Mouse (Mus musculus): ENCODE results near the gene Cul7. TPM values are rescaled to one million over a fixed set of nuclear protein-coding genes. Genes with fewer than 3 reads are reported as not detected.
A peak's percentile ranks its signal among the peaks of the same experiment; 100 is the strongest.

The Cul7 gene
- polyA plus RNA-seq, 1 experiment from 2014 or later: 49.5 TPM

DNA sequence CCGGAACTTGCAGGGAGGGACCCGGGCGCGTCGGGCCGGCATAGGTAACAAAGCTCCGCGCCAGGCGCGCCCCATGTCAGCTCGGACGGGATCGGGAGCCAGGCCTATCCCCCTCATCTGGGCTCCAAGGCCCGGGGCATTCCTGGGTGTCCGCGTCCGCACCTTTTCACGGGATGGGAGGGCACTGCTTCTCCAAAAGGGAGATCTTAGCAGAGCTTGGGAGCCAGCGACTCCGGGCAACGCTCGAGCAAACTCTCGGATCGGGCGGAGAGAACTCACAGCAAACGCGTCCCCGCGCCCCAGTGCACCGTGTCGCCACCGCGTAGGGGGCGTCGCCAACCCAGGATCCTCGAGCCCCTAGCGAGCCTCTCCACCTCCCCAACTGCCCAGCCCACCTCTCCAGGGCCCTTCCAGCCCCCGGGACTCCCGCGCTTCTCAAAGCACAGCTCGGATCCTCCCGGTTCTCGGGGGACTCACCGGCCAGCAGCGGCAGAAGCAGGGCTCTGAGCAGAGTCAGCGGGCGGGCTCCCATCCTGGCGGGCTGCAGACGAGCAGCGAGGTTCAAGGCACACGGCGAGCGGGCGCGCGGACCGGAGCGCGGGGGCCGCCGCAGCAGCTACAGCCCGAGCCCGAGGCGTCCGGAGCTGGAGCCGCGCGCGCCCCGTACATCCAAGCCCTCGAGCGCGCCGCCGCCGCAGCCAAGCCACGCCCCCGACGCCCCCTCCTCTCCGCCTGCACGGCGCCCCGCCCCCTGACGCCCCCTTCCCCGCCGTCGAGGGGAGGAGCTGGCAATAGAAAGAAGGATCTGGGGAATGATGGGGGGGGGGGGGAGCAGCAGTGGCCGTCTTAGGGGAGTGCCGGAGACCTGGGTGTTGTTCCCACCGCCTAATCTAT, 21.1 kb upstream of the Cul7 start, which contains the start of gene Ptk7:
Gene Ptk7 (minus strand): TSS at position 714 of the 894 bp plus-strand sequence.
- ATAC-seq (ENCODE audit: borderline replicate concordance, extremely low read depth, low FRiP score, low TSS enrichment): peak; percentile 77
- 0 out of 2 replicates have a peak, but pooled peaks cover 5% of the 10 kb centered on the region for H3K36me3 ChIP-seq
- peak within 1 kb of the TSS; percentile 71 for H3K4me2 ChIP-seq
- no peaks in the 10 kb centered on the region for H3K9me3 ChIP-seq
- under 1% methylated on average over 76 of the region's 90 CpGs for WGBS
- H3K27ac ChIP-seq: peak within 1 kb of the TSS; percentile 99
- H3K9ac ChIP-seq: peak within 1 kb of the TSS; percentile 99
- peak within 1 kb of the TSS; percentile 97 for H3K4me3 ChIP-seq
- H3K27me3 ChIP-seq: no peaks in the 10 kb centered on the region
- peaks cover 61% of the 10 kb centered on the region for H3K4me1 ChIP-seq

DNA sequence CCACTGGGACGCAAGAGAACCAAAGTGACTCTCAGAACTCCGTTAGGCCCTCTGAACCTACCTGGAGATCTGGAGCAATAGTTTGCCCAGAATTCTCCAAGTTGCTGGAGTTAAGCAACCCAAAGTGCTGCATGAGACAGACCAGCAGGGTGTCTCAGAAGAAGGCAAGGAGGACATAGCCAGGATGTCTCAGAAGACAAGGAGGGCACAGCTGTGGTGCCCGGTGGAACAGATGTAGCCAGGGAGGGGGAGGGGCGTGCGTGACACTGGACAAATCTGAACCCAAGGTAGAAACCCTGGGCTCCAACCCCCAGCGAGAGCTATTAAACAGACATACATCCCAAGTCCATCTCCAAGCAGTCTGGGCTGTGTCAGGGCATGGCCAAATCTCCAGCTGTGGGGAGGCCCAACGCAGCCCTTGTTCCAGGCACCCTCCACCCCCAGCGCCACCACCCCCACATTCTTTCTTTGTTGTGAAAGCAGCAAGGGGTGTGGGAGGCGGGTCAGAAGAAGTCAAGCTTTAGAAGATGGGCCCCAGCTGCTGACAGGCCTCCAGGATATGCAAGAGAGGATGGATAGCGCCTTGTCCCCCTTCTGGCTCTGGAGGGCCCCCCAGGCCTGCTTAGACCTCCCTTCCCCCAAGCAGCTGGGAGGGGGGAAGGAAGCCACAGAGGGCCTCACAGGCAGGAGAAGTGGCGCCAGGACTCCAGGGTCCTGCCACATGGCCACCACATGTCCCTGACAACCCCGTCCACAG, 20.3 kb upstream of the Cul7 start:
- Histone ChIP-seq H3K27me3 (no peaks in the 10 kb centered on the region), H3K9me3 (no peaks in the 10 kb centered on the region), H3K27ac (peak overlapping the region; percentile 99), H3K9ac (peak overlapping the region; percentile 99), H3K4me1 (peaks cover 52% of the 10 kb centered on the region), H3K4me3 (peak overlapping the region; percentile 97), H3K4me2 (peak overlapping the region; percentile 71), H3K36me3 (0 out of 2 replicates have a peak, but pooled peaks cover 5% of the 10 kb centered on the region)
- WGBS: 9% methylated on average over 12 of the region's 12 CpGs
- ATAC-seq (ENCODE audit: borderline replicate concordance, extremely low read depth, low FRiP score, low TSS enrichment): peak; percentile 92

DNA sequence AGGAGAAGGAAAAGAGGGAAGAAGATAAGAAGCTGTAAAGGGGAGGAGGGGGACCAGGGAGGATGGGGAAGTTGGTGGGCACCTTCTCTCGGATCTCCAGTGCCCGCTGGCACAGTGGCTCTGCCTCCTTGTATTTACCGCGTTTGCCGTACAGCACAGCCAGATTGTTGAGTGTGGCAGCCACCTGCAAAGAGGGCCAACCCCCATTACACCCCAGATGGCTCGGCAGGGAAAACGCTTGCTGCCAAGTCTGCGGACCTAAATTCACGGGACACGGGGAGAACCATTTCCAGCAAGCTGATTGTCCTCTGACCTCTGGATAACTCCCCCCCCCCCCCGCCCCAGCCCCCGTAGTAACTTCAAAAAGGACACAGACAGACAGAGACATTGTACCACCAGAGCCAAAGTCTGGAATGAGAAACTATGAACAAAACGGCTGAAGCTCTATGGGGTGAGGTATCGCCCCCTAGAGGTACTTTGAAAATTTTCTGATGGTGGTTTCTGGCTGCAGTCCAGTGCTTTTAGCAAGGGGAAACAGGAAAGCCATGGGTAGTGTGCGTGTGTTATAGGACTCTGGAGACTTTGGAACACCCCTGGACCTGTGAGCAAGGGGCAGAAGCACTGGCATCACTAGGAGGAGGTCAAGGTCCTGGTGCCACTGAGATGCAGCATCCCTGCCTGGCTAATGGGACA, 13.2 kb upstream of the Cul7 start:
- WGBS: 16% methylated on average over 15 of the region's 15 CpGs
- Histone ChIP-seq H3K27ac (0 out of 2 replicates have a peak overlapping the region, but pooled peaks have one; percentile 6), H3K4me3 (no peak overlapping the region; the same call in 1 of the 2 replicates), H3K27me3 (no peaks in the 10 kb centered on the region), H3K9me3 (no peaks in the 10 kb centered on the region), H3K36me3 (peaks cover 20% of the 10 kb centered on the region; the same call in 1 of the 2 replicates), H3K4me1 (peaks cover 10% of the 10 kb centered on the region), H3K4me2 (peak overlapping the region; percentile 41), H3K9ac (no peak overlapping the region)
- ATAC-seq (ENCODE audit: borderline replicate concordance, extremely low read depth, low FRiP score, low TSS enrichment): no peak

DNA sequence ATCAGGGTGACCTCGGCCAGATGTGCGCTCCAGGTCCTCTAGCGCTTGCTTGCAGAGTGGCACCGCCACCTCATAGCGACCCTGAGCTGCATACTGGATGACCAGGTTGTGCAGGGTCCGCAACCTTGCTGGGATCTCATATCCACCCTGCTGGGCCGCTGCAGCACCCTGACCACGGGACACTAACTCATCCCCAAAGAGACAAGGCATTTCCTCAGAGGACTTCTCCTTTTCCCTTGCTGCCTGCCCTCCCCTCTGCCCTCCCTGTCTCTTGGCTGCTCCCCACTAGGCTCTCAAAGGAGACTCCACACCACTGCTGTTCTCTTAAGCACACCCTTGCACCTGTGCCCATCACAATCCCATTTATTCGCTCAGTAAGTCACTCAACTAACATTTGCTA, 10.2 kb upstream of the Cul7 start:
- WGBS: 71% methylated on average over 9 of the region's 9 CpGs
- no peak for ATAC-seq (ENCODE audit: borderline replicate concordance, extremely low read depth, low FRiP score, low TSS enrichment)
- peaks cover 22% of the 10 kb centered on the region; the same call in 1 of the 2 replicates for H3K36me3 ChIP-seq

DNA sequence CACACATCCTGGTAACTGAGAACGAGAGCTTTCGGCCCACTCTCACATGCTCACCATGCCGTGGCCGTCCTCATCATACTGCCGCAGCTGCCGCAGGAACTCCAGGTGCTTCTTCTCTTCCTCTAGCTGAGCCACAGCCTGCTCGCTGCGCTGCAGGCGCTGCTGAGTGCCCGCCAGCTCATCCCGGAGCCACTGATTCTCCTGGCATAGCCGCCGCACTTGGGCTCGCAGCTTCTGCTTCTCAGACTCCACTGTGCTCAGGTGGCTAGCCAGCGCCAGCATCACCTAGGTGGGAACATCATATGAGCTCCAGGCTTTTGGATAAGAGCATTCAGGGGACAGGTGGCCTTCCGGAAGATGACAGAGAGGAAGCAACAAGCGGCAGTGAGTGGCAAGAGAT, 8.1 kb upstream of the Cul7 start:
- Histone ChIP-seq H3K27me3 (no peaks in the 10 kb centered on the region), H3K9me3 (no peaks in the 10 kb centered on the region), H3K9ac (no peak overlapping the region), H3K4me1 (peaks cover 24% of the 10 kb centered on the region), H3K36me3 (peaks cover 22% of the 10 kb centered on the region; the same call in 1 of the 2 replicates), H3K4me3 (no peak overlapping the region), H3K4me2 (no peak overlapping the region), H3K27ac (no peak overlapping the region)
- ATAC-seq (ENCODE audit: borderline replicate concordance, extremely low read depth, low FRiP score, low TSS enrichment): no peak
- 82% methylated on average over 17 of the region's 17 CpGs for WGBS

More for the DNA sequence above, 10.2 kb upstream of the Cul7 start:
- Histone ChIP-seq H3K27me3 (no peaks in the 10 kb centered on the region), H3K9me3 (no peaks in the 10 kb centered on the region), H3K27ac (no peak overlapping the region), H3K4me3 (no peak overlapping the region), H3K4me1 (peaks cover 19% of the 10 kb centered on the region), H3K9ac (no peak overlapping the region), H3K4me2 (no peak overlapping the region)

DNA sequence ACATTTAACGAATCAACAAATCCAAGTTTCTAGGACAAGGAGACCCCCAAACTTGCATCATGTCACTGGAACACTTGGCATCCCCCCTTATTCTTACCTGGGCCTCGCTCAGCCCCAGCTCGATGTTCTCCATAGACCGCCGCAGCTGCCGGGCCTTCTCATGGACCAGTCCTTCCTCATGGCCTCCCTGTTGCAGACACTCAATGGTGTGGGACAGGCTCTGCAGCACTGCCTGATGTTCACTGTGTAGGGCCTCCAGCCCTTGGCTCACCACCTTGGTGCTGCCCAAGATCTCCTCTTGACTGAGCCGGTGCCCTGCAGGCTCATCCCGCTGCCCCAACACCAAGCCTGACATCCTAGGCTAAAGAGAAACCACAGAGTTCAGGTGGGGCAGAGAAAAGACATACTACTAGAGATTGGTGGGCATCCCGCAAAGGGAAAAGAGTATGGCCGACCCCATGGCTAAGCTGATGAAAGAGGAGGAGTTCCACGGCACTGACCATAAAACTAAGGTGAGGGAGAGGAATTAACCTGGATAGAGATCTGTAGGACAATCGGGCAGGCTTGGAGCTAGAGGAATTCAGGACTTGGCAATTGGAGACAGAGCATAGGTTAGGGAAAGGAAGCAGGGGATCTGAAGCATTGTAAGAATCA, 5.9 kb upstream of the Cul7 start:
- H3K4me1 ChIP-seq: peaks cover 25% of the 10 kb centered on the region
- H3K9ac ChIP-seq: 0 out of 2 replicates have a peak overlapping the region, but pooled peaks have one; percentile 68
- H3K27ac ChIP-seq: no peak overlapping the region
- H3K4me2 ChIP-seq: peak overlapping the region; percentile 93; the same call in 1 of the 2 replicates
- H3K4me3 ChIP-seq: peak overlapping the region; percentile 97; the same call in 1 of the 2 replicates
- H3K9me3 ChIP-seq: no peaks in the 10 kb centered on the region
- ATAC-seq (ENCODE audit: borderline replicate concordance, extremely low read depth, low FRiP score, low TSS enrichment): no peak
- 90% methylated on average over 12 of the region's 12 CpGs for WGBS
- no peaks in the 10 kb centered on the region for H3K27me3 ChIP-seq
- peaks cover 28% of the 10 kb centered on the region; the same call in 1 of the 2 replicates for H3K36me3 ChIP-seq

DNA sequence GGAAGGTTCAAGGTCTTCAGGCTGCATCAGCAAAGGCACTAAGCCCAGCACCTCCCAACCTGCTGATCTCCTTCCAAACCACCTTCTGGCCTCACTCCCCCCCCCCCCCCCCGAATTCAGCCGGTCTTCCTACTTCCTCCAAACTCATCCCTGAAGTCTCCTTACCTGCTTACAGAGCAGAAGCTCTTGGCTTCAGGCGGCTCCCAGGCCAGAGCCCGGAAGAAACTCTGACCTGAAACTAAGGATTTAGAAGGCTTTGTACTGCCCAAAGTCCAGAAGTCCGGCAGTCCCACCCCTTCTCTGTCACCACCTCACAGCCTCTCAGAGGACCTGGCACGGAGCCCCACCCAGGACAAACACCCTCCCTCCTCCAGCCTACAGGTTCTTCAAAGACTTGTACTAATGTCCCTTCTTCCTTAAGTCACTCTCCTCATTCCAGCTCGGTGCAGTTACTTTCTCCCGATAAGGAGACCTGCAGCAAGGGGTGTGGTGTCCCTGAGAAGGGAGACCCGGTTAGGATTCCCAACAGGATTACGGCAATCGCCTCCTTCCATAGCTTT, 5.1 kb upstream of the Cul7 start:
- Histone ChIP-seq H3K9me3 (no peaks in the 10 kb centered on the region), H3K4me1 (peaks cover 32% of the 10 kb centered on the region), H3K4me2 (peak overlapping the region; percentile 93), H3K27me3 (no peaks in the 10 kb centered on the region), H3K4me3 (peak overlapping the region; percentile 97), H3K36me3 (peaks cover 23% of the 10 kb centered on the region; the same call in 1 of the 2 replicates), H3K9ac (peak overlapping the region; percentile 68), H3K27ac (peak overlapping the region; percentile 73)
- no peak for ATAC-seq (ENCODE audit: borderline replicate concordance, extremely low read depth, low FRiP score, low TSS enrichment)
- 6% methylated on average over 11 of the region's 11 CpGs for WGBS

DNA sequence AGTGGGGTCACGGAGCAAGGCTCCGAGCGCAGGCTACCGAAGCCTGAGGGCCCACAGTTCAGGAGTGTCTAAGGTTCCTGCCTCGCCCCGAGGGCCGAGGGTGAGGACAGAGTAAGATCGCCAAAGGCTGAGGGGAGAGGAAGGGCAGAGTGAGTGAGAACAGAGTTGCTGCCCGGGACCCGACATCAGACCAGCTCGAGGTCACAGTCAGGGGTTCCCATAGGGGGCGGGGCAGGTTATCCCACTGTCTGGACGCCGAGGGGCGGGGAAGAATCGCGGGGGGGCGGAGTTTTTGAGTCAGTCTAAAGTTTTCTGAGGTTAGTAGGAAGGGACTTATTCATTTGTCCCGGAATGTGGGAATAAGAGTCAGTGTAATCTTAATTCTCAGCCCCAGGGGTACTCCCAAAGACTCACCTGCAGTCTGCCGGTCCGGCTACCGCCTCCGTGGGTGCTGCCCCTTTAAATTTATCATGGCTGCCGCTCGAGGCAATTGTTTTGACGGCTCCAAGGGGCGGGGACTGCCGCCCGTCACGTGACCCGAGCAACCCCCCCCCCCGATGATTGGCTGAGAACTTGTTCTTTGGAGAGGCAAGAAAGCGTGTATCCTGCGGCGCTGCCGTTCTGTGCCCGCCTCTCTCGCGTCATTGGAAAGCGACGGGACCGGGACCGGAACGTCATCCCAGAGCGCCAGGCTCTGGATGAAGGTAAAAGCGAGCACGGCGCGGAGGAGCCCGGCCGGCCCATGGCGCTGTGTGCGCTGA, 4.4 kb upstream of the Cul7 start, which contains the start of the genes Klc4 and Mrpl2:
Gene Klc4 (minus strand): TSS at position 462 of the 761 bp plus-strand sequence.
Gene Mrpl2 (plus strand): TSS at position 669 of the 761 bp plus-strand sequence.
- Histone ChIP-seq H3K36me3 (peaks cover 23% of the 10 kb centered on the region; the same call in 1 of the 2 replicates), H3K9me3 (no peaks in the 10 kb centered on the region), H3K4me1 (peaks cover 32% of the 10 kb centered on the region), H3K27me3 (no peaks in the 10 kb centered on the region), H3K4me3 (peak within 1 kb of the TSS; percentile 97), H3K27ac (peak within 1 kb of the TSS; percentile 85), H3K4me2 (peak within 1 kb of the TSS; percentile 93), H3K9ac (peak within 1 kb of the TSS; percentile 95)
- ATAC-seq (ENCODE audit: borderline replicate concordance, extremely low read depth, low FRiP score, low TSS enrichment): peak; percentile 68
- under 1% methylated on average over 53 of the region's 53 CpGs for whole genome bisulfite sequencing

DNA sequence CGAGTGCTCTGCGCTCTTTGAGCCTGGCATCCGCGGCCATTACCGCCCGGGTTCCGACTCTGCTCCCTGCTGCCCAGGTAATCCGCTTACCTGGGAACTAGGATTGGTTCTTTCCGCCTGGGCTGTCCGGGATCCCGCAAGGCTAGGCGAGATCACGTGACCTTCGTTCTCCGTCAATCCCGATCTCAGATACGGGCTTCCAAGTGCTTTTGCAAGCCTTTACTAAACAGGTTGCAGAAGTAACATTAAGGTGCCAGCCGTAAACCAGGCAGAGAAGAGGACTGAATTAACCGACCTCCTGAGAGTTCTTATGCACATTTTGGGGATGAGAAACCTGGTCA, 3.8 kb upstream of the Cul7 start:
- H3K4me2 ChIP-seq: peak overlapping the region; percentile 93
- peak overlapping the region; percentile 85 for H3K27ac ChIP-seq
- peaks cover 19% of the 10 kb centered on the region; the same call in 1 of the 2 replicates for H3K36me3 ChIP-seq
- no peaks in the 10 kb centered on the region for H3K27me3 ChIP-seq
- H3K9ac ChIP-seq: peak overlapping the region; percentile 95
- peak overlapping the region; percentile 97 for H3K4me3 ChIP-seq
- peaks cover 37% of the 10 kb centered on the region for H3K4me1 ChIP-seq
- no peak for ATAC-seq (ENCODE audit: borderline replicate concordance, extremely low read depth, low FRiP score, low TSS enrichment)
- WGBS: 0% methylated on average over 19 of the region's 19 CpGs
- H3K9me3 ChIP-seq: no peaks in the 10 kb centered on the region

DNA sequence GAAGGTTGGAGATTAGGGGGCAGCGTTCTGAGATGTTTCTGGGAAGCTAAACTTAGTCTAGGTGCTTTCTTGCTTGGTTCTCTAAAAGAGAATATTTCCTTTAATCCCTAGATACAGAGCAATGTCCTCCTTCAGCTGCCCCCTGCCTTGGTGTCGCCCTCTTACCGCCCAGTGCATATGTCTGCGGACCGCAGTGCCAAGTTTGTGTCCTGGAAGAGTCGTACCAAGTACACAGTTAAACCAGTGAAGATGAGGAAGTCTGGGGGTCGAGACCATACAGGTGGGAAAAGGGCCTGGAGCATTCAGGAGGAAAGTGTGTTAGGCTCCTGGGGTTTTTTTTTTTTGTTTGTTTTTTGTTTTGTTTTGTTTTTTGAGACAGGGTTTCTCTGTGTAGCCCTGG, 2.9 kb upstream of the Cul7 start:
- peaks cover 47% of the 10 kb centered on the region for H3K4me1 ChIP-seq
- H3K4me3 ChIP-seq: no peak overlapping the region
- H3K27ac ChIP-seq: no peak overlapping the region
- no peak overlapping the region; the same call in 1 of the 2 replicates for H3K4me2 ChIP-seq
- H3K9ac ChIP-seq: no peak overlapping the region
- no peaks in the 10 kb centered on the region for H3K9me3 ChIP-seq
- WGBS: 87% methylated on average over 7 of the region's 7 CpGs
- no peak for ATAC-seq (ENCODE audit: borderline replicate concordance, extremely low read depth, low FRiP score, low TSS enrichment)
- no peaks in the 10 kb centered on the region for H3K27me3 ChIP-seq
- H3K36me3 ChIP-seq: peaks cover 13% of the 10 kb centered on the region; the same call in 1 of the 2 replicates

Data from lung, embryonic 15.5 days (tissue).